Mouse (Mus musculus): ENCODE results near the gene Ttll4.

DNA sequence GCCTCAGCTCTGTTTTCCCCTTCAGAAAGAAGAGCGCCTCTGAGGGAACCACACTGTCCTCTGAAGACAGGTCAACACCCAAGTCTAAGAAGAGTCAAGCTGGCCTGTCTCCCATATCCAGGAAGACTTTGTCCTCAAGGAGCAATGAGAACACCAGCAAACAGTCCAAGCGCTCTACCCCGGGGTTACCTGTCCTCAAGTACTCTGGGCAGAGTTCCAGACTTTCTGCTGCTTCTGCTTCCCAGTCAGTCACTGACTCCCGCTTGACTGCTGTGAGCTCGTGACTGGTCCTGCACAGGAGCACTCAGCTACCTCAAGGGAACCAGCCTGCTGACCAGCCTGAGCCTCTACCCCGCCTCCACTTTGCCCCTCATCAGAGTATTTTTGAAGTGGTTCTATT, 35.9 kb downstream of the Ttll4 start:
- TF ChIP-seq CTCF (IDR thresholded peaks at IDR 0.05; ENCODE audit: low read depth, low read length) (no peak), POLR2A (IDR thresholded peaks at IDR 0.05; ENCODE audit: extremely low read depth, insufficient read depth, low read length) (no peak)
